Mouse (Mus musculus) brain, embryonic 14.5 days (tissue): ENCODE data around the gene Alox12b. TPM values are rescaled to one million over a fixed set of nuclear protein-coding genes. Genes with fewer than 3 reads are reported as not detected.
A peak's percentile ranks its signal among the peaks of the same experiment; 100 is the strongest.

ENCODE experiments used
- DNase-seq: peaks from one replicate; pipeline ENCODE4 v3.0.0-alpha.2; 2011; ENCODE audit warnings: low read depth
- CTCF ChIP-seq: fragments of 200-500 bp; IDR thresholded peaks from 2 replicates; pipeline ENCODE4 v1.5.1; 2012; ENCODE audit warnings: inconsistent platforms, mild to moderate bottlenecking, moderate library complexity, borderline replicate concordance; ENCODE audit not compliant: insufficient read depth, insufficient read length; ENCODE audit errors: extremely low read depth
- POLR2A ChIP-seq: fragments of 200-500 bp; IDR thresholded peaks from 2 replicates; pipeline ENCODE4 v1.6.1; 2012; ENCODE audit warnings: mild to moderate bottlenecking, inconsistent platforms, borderline replicate concordance; ENCODE audit not compliant: poor library complexity, insufficient read depth, insufficient read length, severe bottlenecking; ENCODE audit errors: extremely low read depth
- polyA plus RNA-seq: library from polyadenylated mRNA; depleted of rRNA; stranded (reverse); fragments of >200 nt; gene quantifications from 2 replicates; pipeline ENCODE4 v1.2.3, GENCODE M21; 2012

Alox12b gene
- polyA plus RNA-seq, 1 experiment = 0.23 TPM

DNA sequence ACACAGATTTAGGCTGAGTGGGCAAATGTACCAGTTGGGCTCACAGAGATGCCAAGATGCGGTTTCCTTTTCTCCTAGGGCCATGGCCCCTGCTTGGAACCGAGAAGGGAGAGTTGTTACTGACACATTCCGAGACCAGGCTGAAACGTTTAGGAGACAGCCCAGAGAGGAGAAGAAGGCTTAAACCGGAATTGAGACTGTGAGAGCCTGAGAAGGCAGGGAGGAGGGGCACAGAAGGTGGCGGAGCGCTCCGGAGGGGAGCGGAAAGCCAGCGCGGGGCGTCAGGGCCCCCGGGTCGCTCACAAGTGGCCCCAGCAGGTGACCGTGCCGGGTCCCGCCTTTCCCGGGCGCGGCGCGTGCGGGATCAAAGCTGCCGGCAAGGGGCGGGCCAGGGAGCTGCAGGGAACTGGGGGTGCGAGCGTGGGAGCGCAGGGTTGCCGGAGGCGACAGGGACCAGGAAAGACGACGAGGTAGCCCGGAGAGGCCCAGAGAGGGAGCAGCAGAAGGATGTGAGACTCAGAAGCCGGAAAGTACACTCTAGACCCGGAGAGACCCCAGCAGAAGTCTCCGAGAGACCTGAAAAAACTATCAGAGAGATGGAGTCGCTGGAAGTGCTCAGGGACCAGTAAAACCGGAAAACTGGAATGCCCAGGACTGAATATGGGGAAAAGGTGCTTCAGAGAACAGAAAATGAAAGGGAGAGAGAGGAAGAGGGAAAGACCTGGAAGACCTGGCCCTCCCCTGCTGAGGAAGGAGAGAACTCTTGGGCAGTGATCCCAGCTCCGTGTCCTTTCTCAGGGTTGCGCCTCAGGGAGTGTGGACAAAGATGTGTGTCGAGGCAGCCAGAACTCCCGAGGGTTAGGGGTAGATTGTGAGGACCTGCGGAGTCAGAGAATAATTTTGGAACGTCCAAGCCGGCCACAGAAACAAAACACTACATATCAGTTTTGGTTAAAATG, 38.8 kb upstream of the Alox12b start:
- peak; percentile 70 for DNase-seq
- TF ChIP-seq POLR2A = no peak
- no peak for TF ChIP-seq CTCF

DNA sequence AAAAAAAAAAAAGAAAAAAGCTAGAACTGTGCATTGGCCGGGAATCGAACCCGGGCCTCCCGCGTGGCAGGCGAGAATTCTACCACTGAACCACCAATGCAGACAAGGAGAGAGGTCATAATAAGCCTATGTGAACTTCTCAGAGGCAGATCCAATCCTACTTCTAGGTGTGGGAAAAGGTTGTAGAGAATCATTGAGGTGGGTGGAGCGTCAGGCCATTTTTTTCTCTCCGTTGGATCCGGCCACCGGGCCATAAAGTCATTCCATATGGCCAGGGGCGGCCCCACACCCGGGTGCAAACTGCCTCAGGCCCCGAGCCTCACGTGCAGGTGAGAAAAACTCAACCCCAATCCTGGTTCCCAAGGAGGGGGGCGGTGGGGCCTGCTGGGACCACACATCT, 38.0 kb upstream of the Alox12b start:
- DNase-seq = peak; percentile 91
- TF ChIP-seq CTCF (no peak), POLR2A (no peak)

DNA sequence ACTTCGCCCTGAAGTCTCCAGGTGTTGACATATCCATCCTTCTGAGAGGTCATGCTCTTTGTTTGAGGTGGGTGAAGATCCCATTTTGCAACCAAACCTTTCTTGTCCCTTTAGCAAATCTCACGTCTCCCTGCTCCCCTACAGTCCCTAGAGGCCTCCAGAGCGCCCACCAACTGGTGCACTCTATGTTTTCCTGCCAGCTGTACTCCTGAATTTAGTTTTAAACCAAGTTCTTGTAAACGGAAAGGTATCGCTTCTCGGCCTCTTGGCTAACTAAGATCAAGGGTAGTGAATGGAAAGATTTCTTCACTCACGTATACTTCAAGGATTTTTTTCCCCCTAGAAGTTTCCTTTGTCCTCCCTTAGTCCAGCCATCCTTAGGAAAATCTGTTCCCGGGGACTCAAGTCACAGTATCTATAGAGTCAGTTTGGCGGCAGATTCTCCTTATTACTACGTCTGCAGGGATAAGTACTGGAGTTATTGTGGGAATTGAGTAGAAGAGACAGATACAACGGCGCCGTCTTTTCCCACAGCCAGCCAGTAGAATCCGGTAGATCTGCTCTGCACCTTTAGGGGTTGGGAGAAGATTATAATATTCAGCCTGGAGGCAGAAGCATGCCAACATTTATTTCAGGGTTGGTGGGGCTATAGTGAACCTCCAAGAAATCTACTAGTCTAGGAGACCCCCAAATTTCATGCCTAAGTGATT, 37.2 kb upstream of the Alox12b start:
- DNase-seq = peak; percentile 2
- TF ChIP-seq CTCF (no peak), POLR2A (no peak)

DNA sequence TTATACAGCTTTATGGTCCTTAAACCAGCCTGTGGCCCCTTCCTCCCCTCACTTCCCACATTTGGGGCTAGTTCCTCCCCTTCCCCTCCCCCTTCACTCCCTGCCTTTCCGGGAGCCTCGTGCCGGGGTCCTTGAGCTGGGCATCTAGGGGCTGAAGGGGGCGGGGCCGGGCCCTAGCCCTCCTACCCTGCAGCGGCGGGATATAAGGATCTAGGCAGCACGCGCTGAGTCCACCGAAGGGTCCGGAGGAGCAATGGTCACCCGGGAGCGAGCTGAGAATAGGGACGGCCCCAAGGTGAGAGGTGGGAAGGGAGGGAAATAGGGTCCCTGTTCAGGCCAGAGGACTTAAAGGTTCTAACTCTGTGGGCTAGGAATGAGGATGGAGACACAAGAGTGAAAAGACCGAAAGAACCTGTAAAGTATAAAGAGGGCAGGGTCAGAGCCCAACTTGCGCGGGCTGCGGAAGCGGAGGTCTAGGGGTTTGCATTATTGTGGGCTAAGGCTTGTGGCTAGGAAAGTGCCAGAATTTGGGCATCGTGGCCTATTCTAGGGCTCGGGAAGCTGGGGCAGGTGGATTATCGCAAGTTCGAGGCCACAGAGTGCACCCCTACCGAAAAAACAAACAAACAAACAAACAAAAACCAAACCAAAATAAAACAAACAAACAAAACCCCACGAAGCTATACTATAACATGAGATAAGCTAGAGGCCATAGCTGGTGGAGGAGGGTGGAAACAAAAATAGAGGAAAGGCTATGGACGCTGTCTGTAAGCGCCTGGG, 36.4 kb upstream of the Alox12b start, which contains the start of gene Hes7:
TSS of gene Hes7 (plus strand) at position 184 of the 780 bp plus-strand sequence.
- peak; percentile 30 for DNase-seq
- TF ChIP-seq CTCF (no peak), POLR2A (no peak)

DNA sequence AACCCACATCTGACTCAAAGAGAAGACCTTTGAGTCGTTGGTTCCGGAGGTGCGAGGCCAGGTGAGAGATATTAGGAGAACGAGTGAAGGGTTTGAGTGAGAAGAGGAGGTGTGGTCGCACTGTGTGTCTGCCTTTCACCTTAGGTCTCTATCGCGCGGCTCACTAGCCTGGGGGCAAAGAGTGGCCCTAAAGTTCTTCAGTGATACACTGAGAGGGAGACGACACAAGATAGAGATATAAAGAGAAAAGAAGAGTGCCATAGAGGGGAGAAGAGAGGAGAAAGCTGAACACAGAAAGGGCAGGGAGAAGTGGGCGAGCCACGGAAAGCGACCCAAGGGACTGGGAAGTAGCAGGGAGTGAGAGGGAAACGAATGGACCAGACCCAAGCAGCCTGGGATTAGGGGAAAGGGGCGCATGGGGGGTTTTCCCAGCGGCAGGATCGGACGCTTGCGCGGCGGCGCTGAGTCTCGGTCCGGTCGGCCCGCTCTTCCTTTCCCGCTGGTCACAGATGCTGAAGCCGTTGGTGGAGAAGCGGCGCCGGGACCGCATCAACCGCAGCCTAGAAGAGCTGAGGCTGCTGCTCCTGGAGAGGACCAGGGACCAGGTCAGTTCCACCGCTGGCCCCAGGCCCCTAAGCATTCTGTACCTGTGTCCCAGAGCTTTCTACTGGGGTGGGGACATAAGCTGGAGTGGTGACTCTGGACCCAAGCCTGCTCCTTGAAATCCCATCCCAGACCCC, 35.6 kb upstream of the Alox12b start:
- peak; percentile 40 for DNase-seq
- TF ChIP-seq POLR2A = no peak
- no peak for TF ChIP-seq CTCF

DNA sequence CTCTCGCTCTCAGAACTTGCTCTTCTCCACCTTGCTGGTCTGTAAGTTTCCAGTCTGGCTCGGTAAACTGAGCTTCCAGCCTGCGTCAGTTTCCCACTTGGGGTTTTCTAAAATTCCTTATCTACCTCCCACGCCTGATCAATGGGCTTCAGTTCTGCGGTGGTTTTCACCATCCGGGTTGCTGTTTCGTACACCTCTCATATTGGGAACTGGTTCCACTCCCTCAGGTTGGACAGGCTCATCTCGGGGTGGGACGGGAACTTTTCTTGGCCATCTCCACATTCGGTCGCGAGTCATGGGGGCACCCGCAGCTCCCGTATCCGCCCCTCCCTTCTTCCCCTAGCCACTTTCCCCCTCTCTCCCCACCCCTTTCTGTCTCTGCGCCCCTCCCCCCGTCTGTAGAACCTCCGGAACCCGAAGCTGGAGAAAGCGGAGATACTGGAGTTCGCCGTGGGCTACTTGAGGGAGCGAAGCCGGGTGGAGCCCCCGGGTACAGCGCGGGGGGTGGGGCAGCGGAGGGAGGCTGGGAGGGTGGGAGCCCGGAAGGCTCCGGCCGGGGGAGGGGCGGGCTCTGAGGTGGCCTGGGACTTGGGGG, 35.0 kb upstream of the Alox12b start:
- peak; percentile 55 for DNase-seq
- TF ChIP-seq CTCF = no peak
- TF ChIP-seq POLR2A = no peak

DNA sequence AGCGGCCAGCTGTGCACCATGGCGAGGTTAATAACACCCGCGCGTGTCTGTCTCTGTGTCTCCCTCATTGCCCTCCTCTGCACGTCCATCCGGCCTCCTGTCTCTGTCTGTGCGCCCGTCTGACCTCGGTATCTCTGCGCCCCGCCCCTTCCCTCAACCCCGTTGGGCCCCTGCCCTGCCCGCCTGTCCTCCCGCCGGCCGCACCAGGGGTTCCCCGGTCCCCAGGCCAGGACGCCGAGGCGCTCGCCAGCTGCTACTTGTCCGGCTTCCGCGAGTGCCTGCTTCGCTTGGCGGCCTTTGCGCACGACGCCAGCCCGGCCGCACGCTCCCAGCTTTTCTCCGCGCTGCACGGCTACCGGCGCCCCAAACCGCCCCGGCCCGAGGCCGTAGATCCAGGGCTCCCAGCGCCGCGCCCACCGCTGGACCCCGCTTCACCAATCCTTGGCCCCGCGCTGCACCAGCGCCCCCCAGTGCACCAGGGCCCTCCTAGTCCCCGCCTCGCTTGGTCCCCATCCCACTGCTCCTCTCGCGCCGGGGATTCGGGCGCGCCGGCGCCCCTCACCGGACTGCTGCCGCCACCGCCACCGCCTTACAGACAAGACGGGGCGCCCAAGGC, 34.3 kb upstream of the Alox12b start, which contains the start of gene 9130213A22Rik:
TSS of gene 9130213A22Rik (minus strand) at position 254 of the 616 bp plus-strand sequence.
- TF ChIP-seq POLR2A = no peak
- peak; percentile 48 for TF ChIP-seq CTCF
- peak; percentile 94 for DNase-seq

DNA sequence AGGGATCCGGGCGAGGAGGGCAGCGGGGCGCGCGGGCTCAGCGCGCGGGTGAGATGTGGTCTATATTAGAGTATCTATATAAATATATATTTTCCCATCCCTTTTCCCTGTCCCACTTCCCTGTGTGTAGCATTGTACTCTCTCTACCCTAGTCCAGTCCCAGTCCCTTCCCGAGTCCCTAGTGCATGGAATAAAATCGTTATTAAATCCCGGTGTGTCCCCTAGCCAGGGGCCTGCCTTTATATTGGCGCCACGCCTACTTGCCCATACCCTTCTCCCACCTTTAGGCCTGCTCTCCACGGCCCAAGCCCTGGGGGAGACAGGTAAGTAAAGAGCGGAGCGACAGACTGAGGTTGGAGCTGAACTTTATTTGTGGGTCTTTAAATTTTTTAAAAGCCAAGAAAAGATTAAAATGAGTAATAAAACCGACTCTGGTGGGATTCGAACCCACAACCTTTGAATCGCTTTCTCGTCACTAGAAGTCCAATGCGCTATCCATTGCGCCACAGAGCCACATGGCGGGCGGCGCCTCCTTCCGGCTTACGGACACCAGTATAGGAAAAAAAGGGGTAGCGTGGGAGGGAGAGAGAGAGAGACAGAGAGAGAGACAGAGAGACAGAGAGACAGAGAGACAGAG, 33.6 kb upstream of the Alox12b start:
- DNase-seq = peak; percentile 91
- TF ChIP-seq CTCF (no peak), POLR2A (no peak)

DNA sequence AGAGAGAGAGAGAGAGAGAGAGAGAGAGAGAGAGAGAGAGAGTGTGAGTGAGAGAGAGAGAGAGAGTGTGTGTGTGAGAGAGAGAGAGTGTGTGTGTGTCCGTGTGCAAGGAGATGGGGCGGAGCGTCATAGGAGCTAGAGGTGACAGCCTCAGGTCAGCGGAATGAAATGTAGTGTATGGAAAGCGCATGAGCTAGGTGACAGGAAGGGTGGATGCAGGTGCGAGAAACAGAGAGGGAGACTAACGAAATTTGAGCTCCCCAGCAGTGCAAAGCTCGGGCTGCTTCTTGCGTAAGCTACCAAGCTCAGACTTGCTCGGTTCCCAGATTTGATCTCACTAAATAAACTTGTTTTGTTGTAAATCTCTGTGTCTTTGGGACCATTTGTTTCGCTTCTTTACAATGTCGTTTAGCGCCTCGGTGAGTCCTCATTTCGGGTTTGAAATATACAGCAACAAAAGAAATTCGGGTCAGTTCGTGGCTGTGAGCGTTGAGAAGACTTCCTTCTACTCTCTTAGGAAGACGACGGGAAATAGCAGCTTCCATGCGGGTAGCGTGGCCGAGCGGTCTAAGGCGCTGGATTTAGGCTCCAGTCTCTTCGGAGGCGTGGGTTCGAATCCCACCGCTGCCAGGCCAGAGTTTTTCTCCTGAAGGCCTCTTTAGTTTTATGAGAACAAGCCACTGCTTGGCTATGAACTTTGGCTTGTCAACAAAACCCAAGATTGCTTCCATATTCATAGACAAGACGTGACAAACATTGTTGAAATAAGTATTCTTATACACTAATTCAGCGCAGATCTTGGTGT, 32.9 kb upstream of the Alox12b start:
- TF ChIP-seq CTCF (no peak), POLR2A (no peak)
- peak; percentile 95 for DNase-seq

DNA sequence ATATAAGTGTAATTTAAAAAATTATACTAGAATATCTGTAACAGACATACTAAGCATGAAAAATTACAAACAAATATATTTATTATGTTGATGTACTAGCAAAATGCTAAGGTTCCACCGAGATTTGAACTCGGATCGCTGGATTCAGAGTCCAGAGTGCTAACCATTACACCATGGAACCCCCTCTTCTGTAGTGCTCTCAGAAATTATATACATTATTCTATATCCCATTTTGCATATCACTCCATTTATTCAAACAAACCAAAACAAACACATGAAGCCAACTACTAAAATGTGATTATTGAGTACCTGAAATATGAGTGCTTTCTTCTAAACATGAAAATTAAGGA, 32.3 kb upstream of the Alox12b start:
- peak; percentile 89 for DNase-seq
- no peak for TF ChIP-seq CTCF
- no peak for TF ChIP-seq POLR2A
